In the genomic region with DNA sequence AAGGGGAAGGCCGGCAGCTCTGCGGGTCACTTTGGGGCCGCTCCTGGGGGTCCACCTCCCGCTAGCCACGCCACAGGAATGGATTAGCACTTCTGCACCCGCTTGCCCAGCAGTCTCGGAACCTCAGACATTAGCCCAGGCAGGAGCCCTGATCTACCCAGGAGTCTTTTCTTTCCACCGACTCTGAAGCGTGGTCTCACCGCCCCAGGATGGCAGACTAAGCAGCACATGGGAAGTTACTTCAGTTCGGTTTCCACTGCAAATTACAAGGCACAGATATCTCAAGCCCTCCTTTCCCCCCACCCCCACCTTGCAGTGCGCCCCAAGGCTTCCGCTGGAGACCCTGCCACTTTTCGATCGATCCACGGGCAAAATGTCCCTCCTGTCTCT, we compare ENCODE assay signal across 9 mouse cellular contexts. TPM values are rescaled to one million over a fixed set of nuclear protein-coding genes. Genes with fewer than 3 reads are reported as not detected.
DNase-seq lines count a peak whose midpoint lies in the region; ATAC-seq and TF ChIP-seq lines count a peak whose summit lies in the region.
"Had no signal": no experiment of that assay in that cellular context is flagged by ENCODE, and none has a peak within 500 bp of the region (broad histone marks: within the 10 kb centered on the region; RNA-seq: fewer than 3 reads in every experiment).

No protein-coding gene starts in this region.

- H3K27ac ChIP-seq in heart, embryonic 16.5 days (ENCODE audit: low read length), result no peak overlapping the region
- peak overlapping the region; percentile 84 for H3K27ac ChIP-seq in hindbrain, embryonic 10.5 days

- peaks cover 27% of the 10 kb centered on the region for H3K27me3 ChIP-seq in heart, embryonic 16.5 days (ENCODE audit: control insufficient read depth, insufficient read depth, low read length)
- H3K27me3 ChIP-seq in hindbrain, embryonic 10.5 days (ENCODE audit: insufficient read depth, poor library complexity, severe bottlenecking), result peaks cover 38% of the 10 kb centered on the region

- TF ChIP-seq CTCF in brain, embryonic 14.5 days (IDR thresholded peaks at IDR 0.05; ENCODE audit: borderline replicate concordance, extremely low read depth, insufficient read depth, insufficient read length), result no peak

- peak overlapping the region; percentile 66 for H3K9ac ChIP-seq in heart, embryonic 16.5 days (ENCODE audit: low read length)

- ATAC-seq in heart, embryonic 16.5 days (replicated peaks; ENCODE audit: extremely low read depth, insufficient read depth, low FRiP score), result no peak

- peaks cover 12% of the 10 kb centered on the region for H3K4me1 ChIP-seq in heart, embryonic 16.5 days (ENCODE audit: control insufficient read depth, insufficient read depth, low read length)
- peaks cover 22% of the 10 kb centered on the region for H3K4me1 ChIP-seq in hindbrain, embryonic 10.5 days (replicated peaks)

- 4% methylated on average over 16 of the region's 16 CpGs for WGBS in heart, embryonic 16.5 days
- 2% methylated on average over 16 of the region's 16 CpGs for WGBS in hindbrain, embryonic 10.5 days

- TF ChIP-seq POLR2A in brain, embryonic 14.5 days (IDR thresholded peaks at IDR 0.05; ENCODE audit: borderline replicate concordance, extremely low read depth, insufficient read depth, insufficient read length, poor library complexity, severe bottlenecking), result no peak

- no peaks in the 10 kb centered on the region for H3K36me3 ChIP-seq in heart, embryonic 16.5 days (ENCODE audit: control insufficient read depth, insufficient read depth)
- no peaks in the 10 kb centered on the region for H3K36me3 ChIP-seq in hindbrain, embryonic 10.5 days
- H3K36me3 ChIP-seq: G1E had no signal

- H3K9me3 ChIP-seq in heart, embryonic 16.5 days (replicated peaks; ENCODE audit: control insufficient read depth, low read length), result no peaks in the 10 kb centered on the region
- H3K9me3 ChIP-seq in hindbrain, embryonic 10.5 days, result no peaks in the 10 kb centered on the region
- H3K9me3 ChIP-seq: G1E had no signal

- no peak for DNase-seq in heart, postnatal 14 days
- peak; percentile 17 for DNase-seq in brain, embryonic 14.5 days (ENCODE audit: low read depth)
- no peak for DNase-seq in hindbrain, embryonic 10.5 days (ENCODE audit: low spot score)
- DNase-seq in mesoderm, embryonic 11.5 days (ENCODE audit: low read depth, low spot score), result peak; percentile 5
- no peak for DNase-seq in frontal cortex, adult 2 months (ENCODE audit: extremely low spot score in 1 of 2, low spot score in 1 of 2)
- DNase-seq in ovary, postnatal 14 days (ENCODE audit: low spot score), result no peak
- no peak for DNase-seq in cerebellum, adult 8-10 months

- H3K4me3 ChIP-seq in heart, embryonic 16.5 days (ENCODE audit: low read length), result peak overlapping the region; percentile 65
- H3K4me3 ChIP-seq in hindbrain, embryonic 10.5 days, result peak overlapping the region; percentile 79

- peak overlapping the region; percentile 98 for H3K4me2 ChIP-seq in heart, embryonic 16.5 days (ENCODE audit: low read depth, low read length)

- intact Hi-C loops in heart, postnatal 14 days (cut with DNase I), result no loop called here

RNA-seq across cellular contexts. Expression of gene Tnfaip8l3, which starts 0.6 kb away (rescaled TPM):
- polyA plus RNA-seq in heart, embryonic 16.5 days (2015; fragmentation: Nextera tagmentation; extraction: Ambion mirVana), result 0.42 and 0.45 TPM in 2 replicates
- under 1 TPM; 0.24 to 0.74 TPM for total RNA-seq in heart, postnatal 14 days (2021)
- polyA plus RNA-seq in brain, embryonic 14.5 days (2012; rRNA removed), result 0.39 and 0.53 TPM in 2 replicates
- polyA plus RNA-seq in hindbrain, embryonic 10.5 days (2016; fragmentation: Nextera tagmentation; extraction: Ambion mirVana), result 0.16 and 0.24 TPM in 2 replicates
- polyA plus RNA-seq in frontal cortex, adult 2 months (2012; rRNA removed), result 2.8 and 4.8 TPM in 2 replicates
- polyA plus RNA-seq: G1E had no signal

Comparison
In these comparisons a context has a peak if more than half of its experiments do, and no peak if none do; other contexts are left out.
1. DNase-seq: peak in brain, embryonic 14.5 days (single experiment) and mesoderm, embryonic 11.5 days (single experiment); none in heart, postnatal 14 days (0 of 2), hindbrain, embryonic 10.5 days (single experiment), frontal cortex, adult 2 months (0 of 2), ovary, postnatal 14 days (single experiment) and cerebellum, adult 8-10 months (single experiment).